Mouse (Mus musculus): ENCODE results near the gene Rhcg. TPM values are rescaled to one million over a fixed set of nuclear protein-coding genes. Genes with fewer than 3 reads are reported as not detected.

Gene Rhcg
- not detected in 2 replicates for polyA plus RNA-seq (2012; ENCODE audit: insufficient read depth, insufficient read length, low replicate concordance, missing spikeins)

- WGBS, result 15% methylated on average over 33 of the region's 33 CpGs
- no peak within 1 kb of the TSS for H3K4me3 ChIP-seq (ENCODE audit: insufficient read depth, low read depth, low read length)
- H3K4me1 ChIP-seq (ENCODE audit: control insufficient read depth, insufficient read depth, low read length), result no peaks in the 10 kb centered on the region
- TF ChIP-seq CTCF (IDR thresholded peaks at IDR 0.05; ENCODE audit: insufficient read depth, low read depth, low read length) (no peak), POLR2A (IDR thresholded peaks at IDR 0.05; ENCODE audit: insufficient read depth, low read depth, low read length) (no peak)
- H3K27ac ChIP-seq (ENCODE audit: insufficient read depth, low read depth, low read length), result no peak within 1 kb of the TSS
Observed at GRCm38 (mm10) chr7:79617418-79617817, at the start of gene Rhcg. Gene Rhcg (minus strand): TSS chr7:79617657.

DNA sequence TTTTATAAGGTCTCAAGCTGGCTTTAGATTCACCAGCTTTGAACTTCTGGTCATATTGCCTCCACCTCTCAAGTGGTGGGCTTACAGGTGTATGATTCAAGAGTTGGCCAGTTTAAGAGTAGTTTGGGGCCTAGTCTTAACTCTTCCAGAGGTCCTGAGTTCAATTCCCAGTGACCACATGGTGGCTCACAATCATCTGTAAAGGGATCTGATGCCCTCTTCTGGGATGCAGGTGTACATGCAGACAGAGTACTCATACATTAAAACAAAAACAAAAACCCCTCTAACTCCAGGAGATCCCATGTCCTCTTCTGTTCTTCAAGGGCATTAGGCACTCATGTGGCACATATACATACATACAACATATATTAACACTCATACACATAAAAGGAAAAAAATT is 49.2 kb upstream of the Rhcg start:
- Histone ChIP-seq H3K4me1 (ENCODE audit: control insufficient read depth, insufficient read depth, low read length) (no peaks in the 10 kb centered on the region), H3K4me3 (ENCODE audit: insufficient read depth, low read depth, low read length) (no peak overlapping the region), H3K27ac (ENCODE audit: insufficient read depth, low read depth, low read length) (no peak overlapping the region)
- TF ChIP-seq POLR2A (IDR thresholded peaks at IDR 0.05; ENCODE audit: insufficient read depth, low read depth, low read length) (no peak), CTCF (IDR thresholded peaks at IDR 0.05; ENCODE audit: insufficient read depth, low read depth, low read length) (no peak)

DNA sequence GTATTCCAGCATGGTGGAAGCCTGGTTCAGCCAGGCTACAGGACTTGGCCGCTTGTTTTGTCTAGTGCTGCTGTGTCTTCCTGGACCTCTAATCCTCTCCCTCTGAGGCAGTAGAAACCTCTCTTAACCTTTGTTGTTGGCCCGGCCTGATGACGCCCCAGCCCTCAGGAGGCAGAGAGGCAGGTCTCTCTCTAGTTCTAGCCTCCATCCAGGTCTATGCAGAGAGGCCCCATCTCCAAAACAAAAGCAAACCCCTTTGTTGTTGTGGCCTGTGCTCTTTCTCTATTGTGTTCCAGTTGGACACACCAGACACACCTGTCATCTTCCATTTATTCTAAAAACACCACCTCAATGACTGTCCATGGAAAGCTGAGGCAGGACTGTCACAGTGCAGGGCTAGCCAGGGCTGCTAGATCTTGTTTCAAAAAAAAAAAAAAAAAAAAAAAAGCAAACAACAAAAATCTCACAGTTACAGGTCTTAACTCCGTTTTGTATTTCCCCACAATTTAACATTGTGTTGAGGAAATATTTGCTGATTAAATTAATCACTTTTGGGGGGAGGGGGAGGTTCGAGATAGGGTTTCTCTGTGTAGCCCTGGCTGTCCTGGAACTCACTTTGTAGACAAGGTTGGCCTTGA is 43.9 kb upstream of the Rhcg start:
- Histone ChIP-seq H3K4me1 (ENCODE audit: control insufficient read depth, insufficient read depth, low read length) (peaks cover 8% of the 10 kb centered on the region), H3K27ac (ENCODE audit: insufficient read depth, low read depth, low read length) (no peak overlapping the region), H3K4me3 (ENCODE audit: insufficient read depth, low read depth, low read length) (no peak overlapping the region)
- TF ChIP-seq CTCF (IDR thresholded peaks at IDR 0.05; ENCODE audit: insufficient read depth, low read depth, low read length), result no peak
- no peak for TF ChIP-seq POLR2A (IDR thresholded peaks at IDR 0.05; ENCODE audit: insufficient read depth, low read depth, low read length)
- WGBS, result 21% methylated on average over 5 of the region's 5 CpGs

GRCm38 (mm10) chr7:79660291-79661150 is 43.1 kb upstream of the Rhcg start:
- H3K4me3 ChIP-seq (ENCODE audit: insufficient read depth, low read depth, low read length), result peak overlapping the region; percentile 62
- under 1% methylated on average over 73 of the region's 73 CpGs for WGBS
- peaks cover 8% of the 10 kb centered on the region for H3K4me1 ChIP-seq (ENCODE audit: control insufficient read depth, insufficient read depth, low read length)
- no peak overlapping the region for H3K27ac ChIP-seq (ENCODE audit: insufficient read depth, low read depth, low read length)
- no peak for TF ChIP-seq CTCF (IDR thresholded peaks at IDR 0.05; ENCODE audit: insufficient read depth, low read depth, low read length)
- no peak for TF ChIP-seq POLR2A (IDR thresholded peaks at IDR 0.05; ENCODE audit: insufficient read depth, low read depth, low read length)

GRCm38 (mm10) chr7:79659578-79660290 is 42.3 kb upstream of the Rhcg start, which contains the start of gene Ticrr:
Gene Ticrr (plus strand): TSS chr7:79660196.
- no peak for TF ChIP-seq CTCF (IDR thresholded peaks at IDR 0.05; ENCODE audit: insufficient read depth, low read depth, low read length)
- no peak for TF ChIP-seq POLR2A (IDR thresholded peaks at IDR 0.05; ENCODE audit: insufficient read depth, low read depth, low read length)
- 2% methylated on average over 39 of the region's 39 CpGs for WGBS
- H3K27ac ChIP-seq (ENCODE audit: insufficient read depth, low read depth, low read length), result no peak within 1 kb of the TSS
- peak within 1 kb of the TSS; percentile 62 for H3K4me3 ChIP-seq (ENCODE audit: insufficient read depth, low read depth, low read length)
- H3K4me1 ChIP-seq (ENCODE audit: control insufficient read depth, insufficient read depth, low read length), result peaks cover 8% of the 10 kb centered on the region

GRCm38 (mm10) chr7:79654586-79654985 is 37.1 kb upstream of the Rhcg start:
- Histone ChIP-seq H3K4me3 (ENCODE audit: insufficient read depth, low read depth, low read length) (no peak overlapping the region), H3K4me1 (ENCODE audit: control insufficient read depth, insufficient read depth, low read length) (no peaks in the 10 kb centered on the region), H3K27ac (ENCODE audit: insufficient read depth, low read depth, low read length) (no peak overlapping the region)
- TF ChIP-seq CTCF (IDR thresholded peaks at IDR 0.05; ENCODE audit: insufficient read depth, low read depth, low read length), result no peak
- TF ChIP-seq POLR2A (IDR thresholded peaks at IDR 0.05; ENCODE audit: insufficient read depth, low read depth, low read length), result no peak
- WGBS, result 66% methylated on average over 1 of the region's 1 CpGs

DNA sequence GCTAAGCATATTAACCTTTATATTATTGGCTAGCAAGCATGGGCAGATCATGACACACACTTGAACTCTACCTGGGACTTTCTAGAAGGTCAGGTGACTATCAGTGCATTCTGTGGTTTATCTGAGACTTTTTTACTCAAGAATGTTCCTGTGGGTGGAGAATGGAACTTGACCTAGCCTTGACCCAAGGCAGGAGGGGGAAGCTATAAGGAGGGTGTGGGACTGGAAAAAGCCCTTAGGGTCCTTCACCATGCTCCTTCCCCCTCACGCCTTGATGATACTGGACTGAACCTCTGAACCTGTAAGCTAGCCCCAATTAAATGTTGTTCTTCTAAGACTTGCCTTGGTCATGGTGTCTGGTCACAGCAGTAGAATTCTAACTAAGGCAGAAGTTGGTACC is 36.7 kb upstream of the Rhcg start:
- Histone ChIP-seq H3K27ac (ENCODE audit: insufficient read depth, low read depth, low read length) (no peak overlapping the region), H3K4me1 (ENCODE audit: control insufficient read depth, insufficient read depth, low read length) (no peaks in the 10 kb centered on the region), H3K4me3 (ENCODE audit: insufficient read depth, low read depth, low read length) (no peak overlapping the region)
- whole genome bisulfite sequencing, result 87% methylated on average over 1 of the region's 1 CpGs
- no peak for TF ChIP-seq CTCF (IDR thresholded peaks at IDR 0.05; ENCODE audit: insufficient read depth, low read depth, low read length)
- no peak for TF ChIP-seq POLR2A (IDR thresholded peaks at IDR 0.05; ENCODE audit: insufficient read depth, low read depth, low read length)

DNA sequence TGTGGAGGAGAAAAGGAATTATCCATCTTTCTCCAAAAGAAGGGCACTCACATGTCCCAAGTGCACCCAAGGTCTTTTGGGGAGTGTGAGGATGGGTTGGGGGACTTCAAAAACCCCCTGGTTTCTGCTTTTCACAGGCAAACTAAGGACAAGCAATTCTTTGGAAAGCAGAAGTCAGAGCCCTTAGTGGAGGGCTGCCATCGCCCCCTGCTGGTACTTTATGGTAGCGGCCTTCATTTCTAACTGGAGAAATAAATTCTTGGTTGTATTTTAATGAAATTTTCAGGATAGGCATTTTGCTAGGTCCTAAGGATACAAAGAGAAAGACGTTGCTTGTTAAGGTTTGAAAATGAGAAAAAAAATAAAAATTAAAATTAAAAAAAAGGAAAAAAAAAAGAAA is 31.5 kb upstream of the Rhcg start:
- Histone ChIP-seq H3K27ac (ENCODE audit: insufficient read depth, low read depth, low read length) (no peak overlapping the region), H3K4me3 (ENCODE audit: insufficient read depth, low read depth, low read length) (no peak overlapping the region), H3K4me1 (ENCODE audit: control insufficient read depth, insufficient read depth, low read length) (no peaks in the 10 kb centered on the region)
- 7% methylated on average over 3 of the region's 3 CpGs for WGBS
- TF ChIP-seq CTCF (IDR thresholded peaks at IDR 0.05; ENCODE audit: insufficient read depth, low read depth, low read length), result no peak
- TF ChIP-seq POLR2A (IDR thresholded peaks at IDR 0.05; ENCODE audit: insufficient read depth, low read depth, low read length), result no peak
